Mouse (Mus musculus) limb, embryonic 11.5 days (tissue): ENCODE measurements around the gene Ada. TPM values are rescaled to one million over a fixed set of nuclear protein-coding genes. Genes with fewer than 3 reads are reported as not detected.

Source experiments
- ATAC-seq: fragments of 200-750 bp; cut with Nextera tagmentation; 2 replicates; pipeline ENCODE4 v1.8.0; 2017; ENCODE audit warnings: low read depth; ENCODE audit not compliant: insufficient number of reproducible peaks, low FRiP score, low TSS enrichment
- DNase-seq: peaks from one replicate; pipeline ENCODE4 v3.0.0-alpha.2; 2015; ENCODE audit warnings: low spot score
- H3K27ac ChIP-seq: fragments of 300-500 bp; sonication (generic); replicated peaks from 2 replicates; pipeline ENCODE4 v1.5.1; 2014; ENCODE audit warnings: low read depth, mild to moderate bottlenecking, low read length
- H3K27me3 ChIP-seq: fragments of 300-500 bp; sonication (generic); 2 replicates; pipeline ENCODE4 v1.6.1; 2014; ENCODE audit warnings: mild to moderate bottlenecking, low read length, mixed read lengths; ENCODE audit not compliant: control insufficient read depth, insufficient read depth
- H3K36me3 ChIP-seq: fragments of 300-500 bp; sonication (generic); 2 replicates; pipeline ENCODE4 v1.6.1; 2014; ENCODE audit warnings: mild to moderate bottlenecking, low read length, moderate library complexity, mixed read lengths; ENCODE audit not compliant: control insufficient read depth, insufficient read depth
- H3K4me1 ChIP-seq: fragments of 300-500 bp; sonication (generic); 2 replicates; pipeline ENCODE4 v1.6.1; 2014; ENCODE audit warnings: low read length, mixed read lengths; ENCODE audit not compliant: control insufficient read depth, insufficient read depth
- H3K4me2 ChIP-seq: fragments of 300-500 bp; sonication (generic); 2 replicates; pipeline ENCODE4 v1.6.1; 2014; ENCODE audit warnings: low read depth, mild to moderate bottlenecking, moderate library complexity; ENCODE audit not compliant: severe bottlenecking
- H3K4me3 ChIP-seq: fragments of 300-500 bp; sonication (generic); 2 replicates; pipeline ENCODE4 v1.5.1; 2014; ENCODE audit warnings: low read depth, low read length
- H3K9ac ChIP-seq: fragments of 300-500 bp; sonication (generic); 2 replicates; pipeline ENCODE4 v1.6.1; 2014; ENCODE audit warnings: mild to moderate bottlenecking, low read length
- H3K9me3 ChIP-seq: fragments of 300-500 bp; sonication (generic); 2 replicates; pipeline ENCODE4 v1.6.1; 2016; ENCODE audit warnings: low read length; ENCODE audit not compliant: control insufficient read depth
- WGBS: fragments of 180-500 bp; shearing (Covaris S2); extraction: QIAGEN DNeasy Blood & Tissue Kit; methylation state at CpG from one replicate; pipeline ENCODE4 v1.1.7; 2014; 5-methylcytosine and 5-hydroxymethylcytosine counted together
- polyA plus RNA-seq: library from polyadenylated mRNA; unstranded; fragments of >200 nt; fragmentation: Nextera tagmentation; extraction: Ambion mirVana; gene quantifications from 2 replicates; pipeline ENCODE4 v1.2.1, GENCODE M21; 2014

The Ada gene
- polyA plus RNA-seq, 1 experiment from 2014 or later, result 9.7 TPM

DNA sequence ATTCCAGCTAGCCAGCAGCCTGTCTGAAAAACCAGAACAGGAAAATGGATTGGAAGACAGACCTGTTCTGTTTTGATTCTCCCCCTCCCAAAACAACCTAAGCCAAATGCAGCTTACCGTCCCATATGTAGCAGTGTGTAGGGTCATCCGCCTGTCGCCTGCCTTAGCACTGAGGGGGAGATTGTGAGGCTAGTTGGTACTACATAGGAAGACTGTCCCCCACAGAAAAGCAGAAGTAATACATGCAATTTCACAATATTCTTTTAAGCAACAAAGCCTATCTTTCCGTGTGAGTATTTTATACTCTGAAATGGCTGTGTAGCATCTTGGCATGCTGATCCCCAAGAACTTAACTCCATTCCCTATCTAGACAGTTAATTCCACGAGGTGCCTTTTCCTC is 47.1 kb downstream of the Ada start:
- H3K27ac ChIP-seq, result no peak overlapping the region
- H3K4me3 ChIP-seq, result no peak overlapping the region
- peaks cover 3% of the 10 kb centered on the region; the same call in 1 of the 2 replicates for H3K4me1 ChIP-seq
- no peak overlapping the region for H3K4me2 ChIP-seq
- no peaks in the 10 kb centered on the region for H3K9me3 ChIP-seq
- WGBS, result 85% methylated on average over 5 of the region's 5 CpGs
- ATAC-seq (no peak), DNase-seq (no peak)
- H3K9ac ChIP-seq, result no peak overlapping the region
- no peaks in the 10 kb centered on the region for H3K36me3 ChIP-seq
- no peaks in the 10 kb centered on the region for H3K27me3 ChIP-seq

DNA sequence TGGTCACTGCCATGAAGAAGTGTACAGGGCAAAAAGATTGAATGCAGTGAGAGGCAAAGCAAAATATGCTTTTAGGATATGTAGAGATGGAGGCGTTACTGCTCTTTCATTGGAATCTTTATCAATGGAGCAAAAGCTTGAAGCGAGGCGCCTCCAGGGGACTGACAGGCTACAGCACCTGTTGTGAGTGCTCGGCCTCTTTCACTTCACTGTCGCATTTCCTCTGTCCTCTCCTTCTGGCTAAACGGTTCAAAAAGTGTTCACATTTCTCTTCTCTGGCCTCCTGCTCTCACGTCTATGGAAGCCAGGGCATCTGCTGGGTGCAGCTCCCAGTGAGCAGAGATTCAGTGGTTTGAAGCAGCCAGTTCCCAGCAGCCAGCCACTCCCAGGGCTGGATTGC is 47.6 kb downstream of the Ada start:
- Histone ChIP-seq H3K4me2 (no peak overlapping the region), H3K36me3 (no peaks in the 10 kb centered on the region), H3K27ac (no peak overlapping the region), H3K9me3 (no peaks in the 10 kb centered on the region), H3K4me3 (no peak overlapping the region), H3K9ac (no peak overlapping the region), H3K4me1 (peaks cover 6% of the 10 kb centered on the region; the same call in 1 of the 2 replicates), H3K27me3 (no peaks in the 10 kb centered on the region)
- ATAC-seq (no peak), DNase-seq (no peak)
- 84% methylated on average over 7 of the region's 7 CpGs for WGBS

DNA sequence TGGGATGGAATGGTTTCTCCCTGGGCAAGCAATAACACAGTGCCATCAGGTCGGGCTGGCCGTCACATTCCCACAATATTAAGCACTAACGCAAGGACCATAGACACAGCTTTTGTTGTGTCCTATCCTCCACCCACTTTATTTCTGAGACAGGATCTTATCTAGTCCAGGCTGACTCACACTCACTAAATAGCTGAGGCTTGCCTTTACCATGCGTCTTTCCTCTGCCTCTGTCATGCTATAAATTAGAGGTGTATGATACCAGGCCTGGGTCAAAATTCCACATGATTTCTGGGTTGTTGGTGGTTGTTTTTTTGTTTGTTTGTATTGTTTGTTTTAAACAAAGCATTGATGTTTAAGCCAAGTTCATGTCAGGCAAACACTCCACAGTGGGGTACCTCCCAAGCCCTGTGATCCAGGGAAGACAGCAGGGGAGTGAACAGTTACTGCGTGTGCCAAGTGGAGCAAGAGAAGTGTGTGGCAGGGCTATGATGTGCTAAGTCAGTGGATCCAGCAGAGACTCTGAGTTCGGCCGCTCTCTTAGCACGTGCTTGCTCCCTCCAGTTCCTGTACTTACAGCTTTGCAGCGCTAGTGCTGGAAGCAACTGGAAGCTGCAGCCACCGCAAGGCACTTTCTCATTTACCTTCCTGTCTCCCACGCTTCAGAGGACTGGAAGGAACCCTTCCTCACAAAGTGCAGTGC is 50.8 kb downstream of the Ada start:
- H3K27me3 ChIP-seq, result no peaks in the 10 kb centered on the region
- no peak overlapping the region for H3K27ac ChIP-seq
- no peaks in the 10 kb centered on the region for H3K9me3 ChIP-seq
- 90% methylated on average over 11 of the region's 11 CpGs for WGBS
- H3K4me1 ChIP-seq, result peaks cover 9% of the 10 kb centered on the region; the same call in 1 of the 2 replicates
- DNase-seq, result no peak
- H3K36me3 ChIP-seq, result no peaks in the 10 kb centered on the region
- no peak overlapping the region for H3K4me2 ChIP-seq
- H3K9ac ChIP-seq, result no peak overlapping the region
- H3K4me3 ChIP-seq, result no peak overlapping the region
- ATAC-seq, result no peak

DNA sequence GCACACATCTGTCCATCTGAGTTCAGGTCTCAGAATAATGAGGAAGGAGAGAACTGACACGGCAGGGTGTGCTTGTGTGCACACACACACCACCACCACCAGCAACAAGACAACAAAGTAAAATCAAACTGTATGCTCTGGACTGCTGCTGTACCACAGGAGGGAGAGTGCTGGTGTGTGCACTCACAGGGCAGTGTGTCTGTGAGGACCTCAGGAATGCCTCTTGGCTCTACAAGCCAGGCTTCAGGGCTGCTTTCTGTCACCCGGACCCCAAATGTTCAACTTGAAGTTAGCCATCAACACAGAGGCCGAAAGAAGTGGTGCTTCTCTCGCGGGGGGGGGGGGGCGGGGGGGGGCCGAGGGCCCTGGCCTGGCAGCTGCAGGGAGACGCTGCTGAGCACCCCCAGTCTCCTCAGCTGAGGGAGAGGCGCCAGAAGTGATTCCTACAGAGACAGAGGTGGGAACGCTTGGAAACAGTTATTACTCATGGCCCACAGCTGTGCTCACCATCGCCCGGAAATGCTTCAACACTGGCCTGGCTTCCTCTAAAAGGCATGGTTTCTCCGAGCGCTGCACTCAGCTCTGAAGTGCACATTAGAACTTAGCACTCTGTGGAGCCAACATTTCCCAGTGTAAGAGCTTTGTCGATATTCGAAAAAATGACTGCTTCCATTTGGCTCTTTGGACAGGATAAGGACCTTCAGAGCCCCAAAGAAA is 52.1 kb downstream of the Ada start:
- no peak overlapping the region for H3K4me2 ChIP-seq
- ATAC-seq, result no peak

DNA sequence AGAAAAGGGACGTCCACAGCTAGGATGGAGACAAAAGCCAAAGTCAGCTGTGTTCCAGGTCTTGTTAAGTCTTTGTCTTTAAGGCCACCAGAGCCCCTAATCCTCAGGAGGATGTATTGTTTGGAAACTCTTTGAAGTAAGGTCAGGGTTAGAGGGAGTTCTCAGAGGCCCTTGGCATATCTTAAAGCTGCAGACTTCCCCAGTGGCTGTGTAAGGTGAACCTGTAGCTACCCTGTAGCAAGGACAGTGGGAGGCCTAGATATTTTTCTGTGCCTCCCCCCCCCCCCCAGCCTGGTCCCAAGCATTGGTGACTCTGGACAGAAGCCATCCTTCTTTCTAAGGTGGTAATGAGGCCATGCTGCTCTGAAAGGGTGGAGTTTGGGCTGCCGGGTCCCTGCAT is 53.3 kb downstream of the Ada start:
- H3K9me3 ChIP-seq, result no peaks in the 10 kb centered on the region
- H3K27me3 ChIP-seq, result no peaks in the 10 kb centered on the region
- H3K9ac ChIP-seq, result no peak overlapping the region
- H3K4me1 ChIP-seq, result peaks cover 9% of the 10 kb centered on the region; the same call in 1 of the 2 replicates
- no peak overlapping the region for H3K4me3 ChIP-seq
- no peak overlapping the region for H3K4me2 ChIP-seq
- ATAC-seq (no peak), DNase-seq (no peak)
- H3K36me3 ChIP-seq, result no peaks in the 10 kb centered on the region
- 51% methylated on average over 2 of the region's 2 CpGs for WGBS
- no peak overlapping the region for H3K27ac ChIP-seq

More for the DNA sequence above, 52.1 kb downstream of the Ada start:
- no peak for DNase-seq
- Histone ChIP-seq H3K4me1 (peaks cover 9% of the 10 kb centered on the region; the same call in 1 of the 2 replicates), H3K4me3 (no peak overlapping the region), H3K27ac (peak overlapping the region; percentile 52; the same call in 1 of the 2 replicates), H3K36me3 (no peaks in the 10 kb centered on the region), H3K9ac (no peak overlapping the region), H3K9me3 (no peaks in the 10 kb centered on the region), H3K27me3 (no peaks in the 10 kb centered on the region)
- WGBS, result 63% methylated on average over 12 of the region's 16 CpGs

DNA sequence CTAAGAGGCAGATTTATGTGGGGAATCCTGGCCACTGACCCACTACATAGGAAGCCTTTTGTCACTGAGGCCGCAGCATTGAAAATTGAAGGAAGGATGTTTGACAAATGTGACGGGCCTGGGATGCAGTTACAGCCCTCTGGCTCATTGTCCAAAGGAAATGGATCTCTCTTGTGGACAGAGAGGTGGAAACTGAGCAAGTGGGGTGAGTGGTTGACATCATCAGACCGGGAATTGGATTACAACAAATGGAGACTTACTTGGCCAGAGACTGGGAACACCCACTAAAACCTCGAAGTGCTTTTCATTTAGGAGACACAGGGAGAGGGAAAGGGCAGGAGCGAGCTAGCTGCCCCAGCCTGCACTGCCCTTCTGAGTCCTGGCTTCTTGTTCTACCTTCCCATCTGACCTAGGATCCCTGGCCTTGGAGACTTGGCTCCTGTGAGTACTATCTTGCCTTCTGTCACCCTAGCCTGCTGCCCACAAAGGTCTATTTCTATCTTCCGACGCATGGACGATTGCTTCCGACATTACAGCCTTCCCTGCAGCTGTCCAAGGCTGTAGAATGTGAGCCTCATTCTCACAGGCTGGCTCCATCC is 56.2 kb downstream of the Ada start:
- H3K9me3 ChIP-seq, result no peaks in the 10 kb centered on the region
- no peak overlapping the region for H3K4me3 ChIP-seq
- peaks cover 9% of the 10 kb centered on the region; the same call in 1 of the 2 replicates for H3K4me1 ChIP-seq
- WGBS, result 78% methylated on average over 9 of the region's 9 CpGs
- H3K27me3 ChIP-seq, result no peaks in the 10 kb centered on the region
- no peak overlapping the region for H3K4me2 ChIP-seq
- DNase-seq, result no peak
- H3K36me3 ChIP-seq, result no peaks in the 10 kb centered on the region
- H3K9ac ChIP-seq, result no peak overlapping the region
- H3K27ac ChIP-seq, result no peak overlapping the region
- no peak for ATAC-seq

DNA sequence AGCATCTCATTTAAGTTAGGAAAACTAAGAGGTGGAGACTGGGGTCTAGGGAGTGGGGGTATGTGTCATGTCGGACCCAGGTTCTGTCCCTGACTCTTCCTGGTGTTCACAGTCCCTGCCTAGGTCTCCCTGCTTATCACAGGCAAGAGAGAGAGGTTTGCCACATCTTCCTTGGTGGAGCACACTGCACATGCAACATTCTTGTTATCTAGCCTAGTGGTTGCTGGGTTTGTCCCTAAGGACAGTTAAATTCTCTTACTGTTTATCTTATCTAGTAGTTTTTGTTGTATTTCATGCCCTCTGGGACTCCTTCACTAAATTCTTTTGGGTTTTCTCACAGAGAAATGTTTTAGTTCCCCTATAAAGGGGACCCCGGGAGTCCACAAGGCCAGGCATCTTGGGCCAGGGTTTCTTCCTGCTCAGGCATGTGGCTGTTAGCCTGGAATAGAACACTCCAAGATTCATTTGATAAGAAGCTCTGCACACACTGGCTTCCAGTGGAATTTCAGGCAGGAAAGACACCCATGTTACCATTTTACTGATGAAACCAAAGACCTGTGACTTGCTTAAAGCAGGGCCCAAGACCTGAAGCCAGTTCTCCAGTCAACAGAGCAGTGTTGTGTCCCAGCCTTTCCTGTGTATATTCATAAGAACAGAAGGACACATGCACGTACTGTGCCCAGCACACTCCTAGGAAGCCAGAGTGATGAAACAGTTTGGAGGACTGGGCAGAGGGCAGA is 57.0 kb downstream of the Ada start:
- Histone ChIP-seq H3K27ac (no peak overlapping the region; the same call in 1 of the 2 replicates), H3K36me3 (no peaks in the 10 kb centered on the region), H3K4me1 (peaks cover 8% of the 10 kb centered on the region; the same call in 1 of the 2 replicates), H3K4me2 (no peak overlapping the region), H3K9ac (no peak overlapping the region), H3K4me3 (no peak overlapping the region), H3K27me3 (no peaks in the 10 kb centered on the region), H3K9me3 (no peaks in the 10 kb centered on the region)
- 81% methylated on average over 3 of the region's 3 CpGs for WGBS
- DNase-seq (no peak), ATAC-seq (no peak)
